Mouse (Mus musculus): ENCODE measurements around the gene Grwd1. TPM values are rescaled to one million over a fixed set of nuclear protein-coding genes. Genes with fewer than 3 reads are reported as not detected.

The Grwd1 gene
- total RNA-seq, 4 experiments from 2014 or later, result 15.5 to 17.3 (median 16.1) TPM

Other genes starting within 250 kb of the Grwd1 start
- not detected for gene Fgf21, start 215.5 kb downstream of the Grwd1 start, total RNA-seq (2022)
- not detected for gene Fut1, start 213.7 kb downstream of the Grwd1 start, total RNA-seq (2022)
- not detected for gene Izumo1, start 209.1 kb downstream of the Grwd1 start, total RNA-seq (2022)
- 1 to 10 TPM; 5.1 to 7.0 (median 5.3) TPM for gene Rasip1, start 203.5 kb downstream of the Grwd1 start, total RNA-seq (2022)
- gene Mamstr, start 191.0 kb downstream of the Grwd1 start, total RNA-seq (2022), result 10 to 100 TPM; 18.5 to 36.8 (median 28.8) TPM
- gene Fut2, start 164.6 kb downstream of the Grwd1 start, total RNA-seq (2022), result under 1 TPM; 0.12 to 0.29 (median 0.20) TPM
- under 1 TPM; 0.18 to 0.48 (median 0.27) TPM for gene Ntn5, start 146.9 kb downstream of the Grwd1 start, total RNA-seq (2022)
- gene Sec1, start 136.5 kb downstream of the Grwd1 start, total RNA-seq (2022), result under 1 TPM in 3 of 4 experiments, not detected in 1; 0.12 to 0.18 (median 0.16) TPM
- gene Car11, start 131.1 kb downstream of the Grwd1 start, total RNA-seq (2022), result 10 to 100 TPM; 14.3 to 18.2 (median 16.1) TPM
- gene Dbp, start 125.9 kb downstream of the Grwd1 start, total RNA-seq (2022), result 100 to 1,000 TPM in 3 of 4 experiments, 10 to 100 TPM in 1; 69.5 to 173 (median 143) TPM
- 100 to 1,000 TPM; 479 to 609 (median 594) TPM for gene Rpl18, start 115.5 kb downstream of the Grwd1 start, total RNA-seq (2022)
- gene Sphk2, start 112.9 kb downstream of the Grwd1 start, total RNA-seq (2022), result 10 to 100 TPM; 10.6 to 15.0 (median 13.0) TPM
- gene Fam83e, start 109.7 kb downstream of the Grwd1 start, total RNA-seq (2022), result under 1 TPM in 2 of 4 experiments, not detected in 2; 0.10 to 0.38 TPM
- gene Spaca4, start 105.1 kb downstream of the Grwd1 start, total RNA-seq (2022), result not detected
- not detected for gene Lmtk3, start 47.2 kb downstream of the Grwd1 start, total RNA-seq (2022)
- gene Sult2b1, start 46.3 kb downstream of the Grwd1 start, total RNA-seq (2022), result not detected
- gene Cyth2, start 16.4 kb downstream of the Grwd1 start, total RNA-seq (2022), result 10 to 100 TPM; 25.2 to 34.3 (median 30.8) TPM
- under 1 TPM in 2 of 4 experiments, not detected in 2; 0.11 to 0.29 TPM for gene Kcnj14, start 6.2 kb downstream of the Grwd1 start, total RNA-seq (2022)
- gene Kdelr1, start 41.8 kb upstream of the Grwd1 start, total RNA-seq (2022), result 10 to 100 TPM; 68.0 to 73.7 (median 70.1) TPM
- under 1 TPM in 2 of 4 experiments, not detected in 2; 0.07 to 0.11 TPM for gene Grin2d, start 47.4 kb upstream of the Grwd1 start, total RNA-seq (2022)
- not detected for gene Syngr4, start 65.8 kb upstream of the Grwd1 start, total RNA-seq (2022)
- gene Tmem143, start 66.0 kb upstream of the Grwd1 start, total RNA-seq (2022), result 10 to 100 TPM; 52.6 to 67.7 (median 56.3) TPM
- 10 to 100 TPM in 1 of 4 experiments, 1 to 10 TPM in 3; 6.2 to 10.2 (median 6.8) TPM for gene Emp3, start 90.5 kb upstream of the Grwd1 start, total RNA-seq (2022)
- gene Ccdc114, start 93.1 kb upstream of the Grwd1 start, total RNA-seq (2022), result under 1 TPM in 3 of 4 experiments, not detected in 1; 0.19 to 0.85 (median 0.29) TPM
- gene Abcc6, start 199.4 kb upstream of the Grwd1 start, total RNA-seq (2022), result under 1 TPM in 1 of 4 experiments, not detected in 3; 0.13 TPM
- gene Nomo1, start 202.8 kb upstream of the Grwd1 start, total RNA-seq (2022), result 100 to 1,000 TPM in 3 of 4 experiments, 10 to 100 TPM in 1; 89.6 to 107 (median 103) TPM

Data from gastrocnemius, adult 8-10 months (tissue).